Mouse (Mus musculus): ENCODE results near the gene Slc2a4. TPM values are rescaled to one million over a fixed set of nuclear protein-coding genes. Genes with fewer than 3 reads are reported as not detected.
A peak's percentile ranks its signal among the peaks of the same experiment; 100 is the strongest.

Slc2a4 gene
- polyA plus RNA-seq, 1 experiment = not detected

DNA sequence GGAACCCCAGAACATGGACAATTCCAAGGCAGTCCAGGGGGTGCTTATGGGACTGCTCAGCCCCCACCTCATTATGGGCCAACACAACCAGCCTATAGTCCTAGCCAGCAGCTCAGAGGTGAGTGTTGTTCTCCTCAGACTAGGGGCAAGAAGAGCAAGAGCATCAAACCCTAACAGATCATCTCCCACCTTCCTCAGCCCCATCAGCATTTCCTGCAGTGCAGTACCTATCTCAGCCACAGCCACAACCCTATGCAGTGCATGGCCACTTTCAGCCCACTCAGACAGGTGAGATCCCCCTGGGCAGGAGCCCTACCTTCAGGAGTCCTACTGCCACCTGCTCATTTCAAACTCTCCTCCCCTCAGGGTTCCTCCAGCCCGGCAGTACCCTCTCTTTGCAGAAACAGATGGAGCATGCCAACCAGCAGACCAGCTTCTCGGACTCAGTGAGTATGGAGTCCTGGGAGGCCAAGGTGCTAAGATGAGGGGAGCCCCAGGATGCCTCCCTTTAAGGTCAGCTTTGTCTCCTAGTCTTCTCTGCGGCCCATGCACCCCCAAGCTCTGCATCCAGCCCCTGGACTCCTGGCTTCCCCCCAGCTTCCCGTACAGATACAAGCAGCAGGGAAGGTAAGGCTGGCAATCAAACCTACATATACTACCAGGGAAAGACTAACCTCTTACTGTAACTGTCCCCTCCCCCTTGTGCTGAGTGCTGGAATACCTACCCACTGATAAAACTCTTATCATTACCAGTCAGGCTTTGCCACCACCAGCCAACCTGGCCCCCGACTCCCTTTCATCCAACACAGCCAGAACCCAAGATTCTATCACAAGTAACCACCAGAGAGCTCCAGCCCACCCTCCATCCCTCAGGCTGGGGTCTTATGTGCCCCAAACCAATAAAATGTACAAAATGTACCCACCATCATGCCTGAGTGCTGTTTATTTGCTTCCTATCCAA, 32.0 kb downstream of the Slc2a4 start:
- Histone ChIP-seq H3K4me1 (ENCODE audit: control insufficient read depth, insufficient read depth, low read length) (peaks cover 26% of the 10 kb centered on the region), H3K4me3 (ENCODE audit: insufficient read depth, low read length) (peak overlapping the region; percentile 20), H3K27ac (ENCODE audit: insufficient read depth, low read depth, low read length) (no peak overlapping the region)
- TF ChIP-seq POLR2A (IDR thresholded peaks at IDR 0.05; ENCODE audit: borderline replicate concordance, low read depth, low read length) = no peak
- no peak for TF ChIP-seq CTCF (IDR thresholded peaks at IDR 0.05; ENCODE audit: low read depth, low read length)

DNA sequence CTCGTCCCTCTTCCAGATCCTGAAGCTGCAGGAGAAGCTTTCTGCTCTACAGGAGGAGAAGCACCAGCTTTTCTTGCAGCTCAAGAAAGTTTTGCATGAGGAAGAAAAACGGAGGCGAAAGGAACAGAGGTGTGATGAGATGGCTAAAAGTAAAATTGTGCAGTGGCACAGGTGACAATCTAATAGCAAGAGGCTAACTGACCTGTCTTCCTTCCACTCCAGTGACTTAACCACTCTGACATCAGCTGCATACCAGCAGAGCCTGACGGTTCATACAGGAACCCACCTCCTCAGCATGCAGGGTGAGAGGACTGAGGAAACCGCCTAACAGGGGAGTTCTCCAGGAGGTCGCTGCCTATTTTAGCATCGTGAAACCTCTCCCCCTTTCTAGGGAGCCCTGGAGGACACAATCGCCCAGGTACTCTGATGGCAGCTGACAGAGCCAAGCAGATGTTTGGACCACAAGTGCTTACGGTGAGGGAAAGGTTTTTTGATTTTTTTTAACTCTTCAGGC, 33.0 kb downstream of the Slc2a4 start:
- H3K27ac ChIP-seq (ENCODE audit: insufficient read depth, low read depth, low read length) = no peak overlapping the region
- TF ChIP-seq POLR2A (IDR thresholded peaks at IDR 0.05; ENCODE audit: borderline replicate concordance, low read depth, low read length) (no peak), CTCF (IDR thresholded peaks at IDR 0.05; ENCODE audit: low read depth, low read length) (no peak)
- peak overlapping the region; percentile 69 for H3K4me3 ChIP-seq (ENCODE audit: insufficient read depth, low read length)
- peaks cover 26% of the 10 kb centered on the region for H3K4me1 ChIP-seq (ENCODE audit: control insufficient read depth, insufficient read depth, low read length)

DNA sequence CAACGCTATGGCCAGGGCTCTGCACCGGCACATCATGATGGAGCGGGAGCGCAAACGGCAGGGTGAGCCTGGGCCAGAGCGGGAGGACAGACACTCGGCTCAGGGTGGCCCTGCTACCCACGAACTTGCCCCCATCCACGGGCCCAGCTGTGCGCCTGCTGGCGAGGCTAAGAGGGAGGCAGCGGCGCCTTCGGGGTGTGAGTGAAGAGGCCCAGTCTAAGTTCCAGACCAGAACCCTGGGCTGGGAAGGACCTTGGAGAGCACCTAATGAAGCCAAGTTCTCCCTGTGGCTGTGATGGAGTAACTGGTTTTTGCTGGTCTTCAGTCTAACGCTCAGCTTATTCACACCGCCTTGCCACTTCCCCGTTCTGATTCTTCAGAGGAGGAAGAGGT, 33.6 kb downstream of the Slc2a4 start:
- Histone ChIP-seq H3K4me1 (ENCODE audit: control insufficient read depth, insufficient read depth, low read length) (peaks cover 26% of the 10 kb centered on the region), H3K4me3 (ENCODE audit: insufficient read depth, low read length) (peak overlapping the region; percentile 69), H3K27ac (ENCODE audit: insufficient read depth, low read depth, low read length) (peak overlapping the region; percentile 59)
- no peak for TF ChIP-seq POLR2A (IDR thresholded peaks at IDR 0.05; ENCODE audit: borderline replicate concordance, low read depth, low read length)
- no peak for TF ChIP-seq CTCF (IDR thresholded peaks at IDR 0.05; ENCODE audit: low read depth, low read length)

DNA sequence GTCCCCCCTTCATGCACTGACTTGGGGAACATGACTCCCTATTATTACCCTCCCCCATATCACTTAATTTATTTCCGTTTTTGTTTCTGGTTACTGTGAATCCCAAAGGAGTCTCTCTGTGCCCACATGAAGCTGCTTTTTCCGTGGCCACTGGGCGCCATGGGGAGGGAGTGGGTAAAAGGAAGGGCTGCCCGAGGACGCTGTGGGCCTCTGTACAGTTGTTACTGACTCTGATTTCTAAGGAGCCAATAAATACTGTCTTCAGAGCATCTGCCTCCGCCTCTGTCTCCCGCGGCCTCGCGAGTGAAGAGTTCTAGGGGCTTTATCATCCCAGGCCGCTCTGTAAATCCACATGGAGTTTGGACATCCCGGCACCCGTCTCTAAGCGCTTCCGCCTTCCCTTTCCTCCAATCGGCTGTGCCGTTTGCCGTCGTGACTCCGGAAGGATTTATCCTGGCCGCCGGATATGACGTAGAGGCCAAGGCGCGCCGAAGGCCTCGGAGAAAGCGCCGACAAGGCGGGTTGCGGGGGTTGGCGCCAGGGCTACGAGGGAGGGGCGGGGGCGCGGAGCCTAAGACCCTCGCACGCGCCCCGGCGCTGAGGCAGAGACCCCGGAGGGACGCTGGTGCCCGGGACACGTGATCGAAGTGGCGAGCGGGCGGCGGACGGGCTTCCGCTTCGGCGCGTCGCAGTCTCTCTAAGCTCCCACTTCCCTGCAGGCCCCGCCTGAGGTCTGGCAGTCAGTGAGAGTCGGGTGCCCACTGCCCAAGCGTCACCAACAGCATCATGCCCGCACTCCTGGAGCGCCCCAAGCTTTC, 34.2 kb downstream of the Slc2a4 start, which contains the start of gene Gps2:
Gene Gps2 (plus strand): TSS at position 335 of the 818 bp plus-strand sequence.
- Histone ChIP-seq H3K4me1 (ENCODE audit: control insufficient read depth, insufficient read depth, low read length) (peaks cover 24% of the 10 kb centered on the region), H3K4me3 (ENCODE audit: insufficient read depth, low read length) (peak within 1 kb of the TSS; percentile 69), H3K27ac (ENCODE audit: insufficient read depth, low read depth, low read length) (peak within 1 kb of the TSS; percentile 59)
- TF ChIP-seq CTCF (IDR thresholded peaks at IDR 0.05; ENCODE audit: low read depth, low read length) (no peak), POLR2A (IDR thresholded peaks at IDR 0.05; ENCODE audit: borderline replicate concordance, low read depth, low read length) (no peak)

DNA sequence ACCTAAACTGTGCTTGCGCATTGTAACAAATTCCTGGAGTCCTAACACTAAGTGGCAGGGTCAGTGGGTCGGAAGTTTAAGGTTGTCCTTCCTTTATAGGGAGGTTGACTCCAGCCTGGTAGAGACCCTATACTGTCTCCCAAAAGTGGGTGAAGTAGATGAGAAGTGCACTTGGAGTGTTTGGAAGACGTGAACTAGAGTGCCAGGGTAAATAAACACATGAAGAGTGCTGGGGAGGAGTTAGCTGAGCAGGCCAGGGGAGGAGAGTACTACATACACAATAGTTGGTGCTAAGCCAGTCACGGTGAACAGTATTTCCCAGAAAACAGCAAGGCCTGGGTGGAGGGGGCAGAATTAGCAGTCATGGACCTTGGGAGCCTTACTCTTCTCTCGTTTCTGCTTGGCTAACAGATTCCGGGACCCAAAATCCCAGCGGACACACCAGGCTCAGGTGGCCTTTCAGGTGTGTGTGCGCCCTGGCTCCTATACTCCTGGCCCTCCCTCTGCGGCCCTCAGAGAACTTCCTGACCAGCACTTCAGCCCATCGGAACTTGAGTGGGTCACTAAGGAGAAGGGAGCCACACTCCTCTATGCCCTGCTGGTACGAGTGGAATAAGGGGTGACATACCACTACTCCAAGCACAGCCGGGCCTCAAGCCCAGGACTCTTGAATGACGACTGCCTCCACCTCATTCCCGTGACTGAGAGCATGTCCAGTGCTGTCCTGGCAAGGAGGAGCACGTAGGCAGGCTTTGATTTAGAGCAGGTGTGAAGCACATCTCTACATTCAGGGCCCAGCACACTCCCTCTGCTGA, 35.1 kb downstream of the Slc2a4 start:
- Histone ChIP-seq H3K4me3 (ENCODE audit: insufficient read depth, low read length) (peak overlapping the region; percentile 69), H3K27ac (ENCODE audit: insufficient read depth, low read depth, low read length) (no peak overlapping the region; the same call in 1 of the 2 replicates), H3K4me1 (ENCODE audit: control insufficient read depth, insufficient read depth, low read length) (peaks cover 16% of the 10 kb centered on the region)
- TF ChIP-seq POLR2A (IDR thresholded peaks at IDR 0.05; ENCODE audit: borderline replicate concordance, low read depth, low read length) = no peak
- no peak for TF ChIP-seq CTCF (IDR thresholded peaks at IDR 0.05; ENCODE audit: low read depth, low read length)

DNA sequence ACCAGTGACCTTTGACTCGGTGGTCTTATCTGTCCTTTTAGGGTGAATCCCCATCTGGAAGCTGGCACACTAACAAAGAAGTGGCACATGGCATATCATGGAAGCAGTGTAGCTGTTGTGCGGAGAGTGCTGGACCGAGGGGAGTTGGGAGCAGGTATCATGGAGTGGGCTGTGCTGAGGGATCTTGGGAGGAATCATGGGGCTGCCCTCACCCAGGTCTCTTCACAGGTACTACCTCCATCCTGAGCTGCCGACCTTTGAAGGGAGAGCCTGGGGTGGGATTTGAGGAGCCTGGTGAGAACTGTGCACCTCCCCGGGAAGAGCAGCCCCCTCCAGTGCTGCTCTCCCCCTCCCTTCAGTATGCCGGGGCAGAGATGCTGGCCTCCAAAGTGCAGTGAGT, 36.3 kb downstream of the Slc2a4 start:
- H3K4me3 ChIP-seq (ENCODE audit: insufficient read depth, low read length) = no peak overlapping the region
- no peak overlapping the region for H3K27ac ChIP-seq (ENCODE audit: insufficient read depth, low read depth, low read length)
- H3K4me1 ChIP-seq (ENCODE audit: control insufficient read depth, insufficient read depth, low read length) = peaks cover 11% of the 10 kb centered on the region
- TF ChIP-seq CTCF (IDR thresholded peaks at IDR 0.05; ENCODE audit: low read depth, low read length) (no peak), POLR2A (IDR thresholded peaks at IDR 0.05; ENCODE audit: borderline replicate concordance, low read depth, low read length) (no peak)

DNA sequence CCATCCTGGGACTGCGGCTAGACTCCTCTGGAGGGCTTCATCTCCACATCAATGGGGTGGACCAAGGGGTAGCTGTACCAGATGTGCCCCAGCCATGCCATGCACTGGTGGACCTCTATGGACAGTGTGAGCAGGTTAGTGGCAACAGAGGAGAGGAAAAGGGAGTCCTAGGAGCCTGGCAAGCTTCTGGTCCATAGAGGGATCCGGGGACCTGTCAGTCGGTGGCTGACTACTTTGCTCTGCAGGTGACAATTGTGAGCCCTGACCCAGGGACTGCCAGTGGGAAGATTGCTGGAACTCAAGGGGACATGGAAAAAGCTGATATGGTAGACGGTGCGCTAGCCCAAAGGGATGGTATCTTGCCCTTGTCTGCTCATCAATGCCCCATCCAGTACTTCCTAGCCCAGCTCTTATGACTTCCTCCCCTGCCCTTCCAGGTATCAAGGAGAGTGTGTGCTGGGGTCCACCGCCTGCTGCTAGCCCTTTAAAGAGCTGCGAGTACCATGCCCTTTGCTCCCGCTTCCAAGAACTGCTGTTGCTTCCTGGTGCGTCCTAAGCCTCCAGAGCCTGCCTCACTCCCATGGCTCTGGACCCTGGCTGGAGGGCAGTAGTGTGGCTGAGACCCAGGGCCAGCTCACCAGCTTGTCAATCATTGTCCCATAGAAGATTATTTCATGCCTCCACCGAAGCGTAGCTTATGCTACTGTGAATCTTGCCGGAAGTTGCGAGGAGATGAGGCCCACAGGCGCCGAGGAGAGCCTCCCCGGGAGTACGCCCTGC, 37.0 kb downstream of the Slc2a4 start:
- Histone ChIP-seq H3K4me3 (ENCODE audit: insufficient read depth, low read length) (no peak overlapping the region), H3K27ac (ENCODE audit: insufficient read depth, low read depth, low read length) (no peak overlapping the region), H3K4me1 (ENCODE audit: control insufficient read depth, insufficient read depth, low read length) (peaks cover 6% of the 10 kb centered on the region)
- TF ChIP-seq POLR2A (IDR thresholded peaks at IDR 0.05; ENCODE audit: borderline replicate concordance, low read depth, low read length) (no peak), CTCF (IDR thresholded peaks at IDR 0.05; ENCODE audit: low read depth, low read length) (no peak)

DNA sequence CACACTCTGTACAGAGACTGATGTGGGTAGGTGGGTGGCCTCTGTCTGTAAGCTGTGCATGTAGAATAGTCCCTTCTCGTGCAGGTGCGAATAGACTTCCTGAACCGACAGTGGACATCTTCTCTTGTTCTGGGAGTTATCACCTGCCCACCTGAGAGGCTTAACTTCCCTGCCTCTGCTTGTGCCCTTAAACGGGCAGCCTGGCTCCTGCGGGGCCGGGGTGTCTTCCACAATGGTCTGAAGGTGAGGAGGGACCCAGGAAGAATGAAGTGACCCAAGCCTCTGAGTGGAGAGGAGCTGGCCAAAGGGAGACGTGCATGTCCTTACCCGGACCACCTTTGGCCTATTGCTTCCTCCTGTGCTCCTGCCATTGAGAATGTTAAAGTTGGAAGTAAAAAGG, 37.8 kb downstream of the Slc2a4 start:
- TF ChIP-seq CTCF (IDR thresholded peaks at IDR 0.05; ENCODE audit: low read depth, low read length) (no peak), POLR2A (IDR thresholded peaks at IDR 0.05; ENCODE audit: borderline replicate concordance, low read depth, low read length) (no peak)
- peaks cover 3% of the 10 kb centered on the region; the same call in 1 of the 2 replicates for H3K4me1 ChIP-seq (ENCODE audit: control insufficient read depth, insufficient read depth, low read length)
- no peak overlapping the region for H3K27ac ChIP-seq (ENCODE audit: insufficient read depth, low read depth, low read length)
- no peak overlapping the region for H3K4me3 ChIP-seq (ENCODE audit: insufficient read depth, low read length)
